In the genomic region with DNA sequence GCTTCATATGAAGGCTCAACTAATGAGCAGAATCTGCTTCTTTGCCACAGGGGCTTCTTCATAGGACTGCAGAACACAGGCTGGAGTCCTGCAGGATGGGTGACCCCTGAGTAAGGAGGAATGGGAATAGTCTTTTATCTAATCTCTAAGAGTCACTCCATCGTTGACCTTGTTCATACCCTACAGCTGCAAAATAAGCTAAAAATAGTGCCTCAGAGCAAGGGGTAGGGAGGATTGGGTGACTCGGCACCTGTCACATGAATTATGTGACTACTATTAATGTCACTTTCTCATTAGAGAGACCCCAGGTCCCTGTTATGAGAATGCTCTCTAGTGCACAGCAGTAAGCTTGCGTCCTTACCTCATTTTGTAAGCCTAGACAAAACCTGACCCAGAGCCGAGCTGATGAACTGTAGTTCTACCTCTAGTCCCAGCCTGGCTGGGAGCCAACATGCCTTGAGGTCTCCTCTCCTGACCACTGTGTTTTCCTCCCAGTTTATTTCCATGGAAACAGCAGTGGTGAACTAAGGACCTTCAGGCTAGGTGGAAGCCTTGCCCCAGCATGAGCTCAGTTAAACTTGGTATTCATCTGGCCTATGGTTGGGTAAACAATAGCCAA, we compare ENCODE assay signal across 11 mouse cellular contexts. TPM values are rescaled to one million over a fixed set of nuclear protein-coding genes. Genes with fewer than 3 reads are reported as not detected.
DNase-seq lines count a peak whose midpoint lies in the region; ATAC-seq and TF ChIP-seq lines count a peak whose summit lies in the region.
"Had no signal": no experiment of that assay in that cellular context is flagged by ENCODE, and none has a peak within 500 bp of the region (broad histone marks: within the 10 kb centered on the region; RNA-seq: fewer than 3 reads in every experiment).

No protein-coding gene starts in this region.

- H3K27ac ChIP-seq in cerebellum, adult 2 months (ENCODE audit: insufficient read depth, low read length) = no peak overlapping the region
- H3K27ac ChIP-seq in liver, embryonic 14.5 days = no peak overlapping the region
- no peak overlapping the region for H3K27ac ChIP-seq in liver, embryonic 11.5 days (ENCODE audit: low read depth, low read length)
- H3K27ac ChIP-seq in liver, embryonic 16.5 days (ENCODE audit: low read length) = no peak overlapping the region
- H3K27ac ChIP-seq: liver, embryonic 13.5 days had no signal

- no peak for TF ChIP-seq CTCF in cerebellum, adult 2 months (IDR thresholded peaks at IDR 0.05; ENCODE audit: borderline replicate concordance, insufficient read depth, low read depth, low read length)
- TF ChIP-seq CTCF in liver, embryonic 14.5 days (IDR thresholded peaks at IDR 0.05; ENCODE audit: low read depth) = no peak

- H3K4me2 ChIP-seq in liver, embryonic 14.5 days (ENCODE audit: low read depth) = no peak overlapping the region
- no peak overlapping the region for H3K4me2 ChIP-seq in liver, embryonic 11.5 days
- H3K4me2 ChIP-seq in liver, embryonic 16.5 days (ENCODE audit: low read depth, low read length) = no peak overlapping the region
- H3K4me2 ChIP-seq: liver, embryonic 13.5 days had no signal

- H3K4me1 ChIP-seq in cerebellum, adult 2 months (ENCODE audit: control insufficient read depth, insufficient read depth, low read length) = peaks cover 22% of the 10 kb centered on the region
- peaks cover 7 to 38% of the 10 kb centered on the region in 2 experiments; a peak in 3 of 4 replicates for H3K4me1 ChIP-seq in liver, embryonic 14.5 days (replicated peaks; ENCODE audit: control insufficient read depth in 2 of 2, insufficient read depth in 2 of 2, low read length in 1 of 2)
- peaks cover 33% of the 10 kb centered on the region for H3K4me1 ChIP-seq in liver, embryonic 11.5 days (replicated peaks; ENCODE audit: control insufficient read depth, insufficient read depth, low read length)
- peaks cover 22% of the 10 kb centered on the region for H3K4me1 ChIP-seq in liver, embryonic 16.5 days (ENCODE audit: control insufficient read depth, low read depth, low read length)

- H3K36me3 ChIP-seq in liver, embryonic 14.5 days (replicated peaks; ENCODE audit: control insufficient read depth, insufficient read depth, low read depth) = no peaks in the 10 kb centered on the region
- H3K36me3 ChIP-seq in liver, embryonic 11.5 days (ENCODE audit: control insufficient read depth, insufficient read depth, low read length) = no peaks in the 10 kb centered on the region
- H3K36me3 ChIP-seq in liver, embryonic 16.5 days (ENCODE audit: control insufficient read depth, insufficient read depth) = no peaks in the 10 kb centered on the region
- H3K36me3 ChIP-seq: liver, embryonic 13.5 days had no signal

- H3K9me3 ChIP-seq in liver, embryonic 14.5 days (ENCODE audit: control insufficient read depth, low read length) = no peaks in the 10 kb centered on the region
- no peaks in the 10 kb centered on the region for H3K9me3 ChIP-seq in liver, embryonic 11.5 days (ENCODE audit: control insufficient read depth, low read length)
- no peaks in the 10 kb centered on the region for H3K9me3 ChIP-seq in liver, embryonic 16.5 days (replicated peaks; ENCODE audit: control insufficient read depth, low read length)
- H3K9me3 ChIP-seq: liver, embryonic 13.5 days had no signal

- DNase-seq in cerebellum, postnatal 14 days = peak; percentile 38 to 44
- DNase-seq in cerebellum, adult 2 months = no peak
- peak; percentile 6 to 19 (median 17) for DNase-seq in liver, embryonic 14.5 days (ENCODE audit: low read depth in 3 of 3, low spot score in 3 of 3)
- DNase-seq in liver, embryonic 11.5 days (ENCODE audit: low spot score) = no peak
- peak; percentile 72 for DNase-seq in heart, postnatal 4 days
- DNase-seq in right cerebral cortex, adult 2 months (ENCODE audit: low spot score in 2 of 2) = no peak
- DNase-seq in thymus, postnatal 14 days = no peak
- DNase-seq: B cell, adult 2 months; gastrocnemius, postnatal 25 days; liver, embryonic 13.5 days had no signal

- no peak for TF ChIP-seq POLR2A in cerebellum, adult 2 months (IDR thresholded peaks at IDR 0.05; ENCODE audit: borderline replicate concordance, insufficient read depth, low read length)

- TF ChIP-seq EP300 in liver, embryonic 14.5 days (IDR thresholded peaks at IDR 0.05; ENCODE audit: low read depth) = no peak

- no peak overlapping the region for H3K4me3 ChIP-seq in cerebellum, adult 2 months (replicated peaks; ENCODE audit: insufficient read depth, low read depth, low read length)
- H3K4me3 ChIP-seq in liver, embryonic 14.5 days (ENCODE audit: insufficient read depth in 1 of 2, low read depth in 2 of 2, low read length in 2 of 2) = no peak overlapping the region
- H3K4me3 ChIP-seq in liver, embryonic 11.5 days (ENCODE audit: low read depth, low read length) = no peak overlapping the region
- no peak overlapping the region for H3K4me3 ChIP-seq in liver, embryonic 16.5 days (ENCODE audit: low read depth, low read length)
- H3K4me3 ChIP-seq: liver, embryonic 13.5 days had no signal

- no peak for ATAC-seq in liver, embryonic 14.5 days (ENCODE audit: insufficient read depth)
- ATAC-seq in liver, embryonic 11.5 days (replicated peaks; ENCODE audit: low FRiP score) = no peak
- peak; percentile 53 for ATAC-seq in liver, embryonic 16.5 days (ENCODE audit: low read depth)

- H3K27me3 ChIP-seq in cerebellum, adult 2 months (ENCODE audit: control insufficient read depth, insufficient read depth, low read length) = no peaks in the 10 kb centered on the region
- H3K27me3 ChIP-seq in liver, embryonic 14.5 days (ENCODE audit: control insufficient read depth, insufficient read depth, low read length) = no peaks in the 10 kb centered on the region
- no peaks in the 10 kb centered on the region for H3K27me3 ChIP-seq in liver, embryonic 11.5 days (replicated peaks; ENCODE audit: control insufficient read depth, insufficient read depth, low read length)
- H3K27me3 ChIP-seq in liver, embryonic 16.5 days (ENCODE audit: control insufficient read depth, insufficient read depth, low read depth, low read length) = no peaks in the 10 kb centered on the region
- H3K27me3 ChIP-seq: liver, embryonic 13.5 days had no signal

- H3K9ac ChIP-seq in liver, embryonic 14.5 days (replicated peaks) = no peak overlapping the region
- no peak overlapping the region for H3K9ac ChIP-seq in liver, embryonic 11.5 days (ENCODE audit: low read depth, low read length)
- no peak overlapping the region for H3K9ac ChIP-seq in liver, embryonic 16.5 days (ENCODE audit: low read depth, low read length)
- H3K9ac ChIP-seq: liver, embryonic 13.5 days had no signal

- WGBS in cerebellum, adult 2 months = 80% methylated on average over 4 of the region's 4 CpGs
- 37% methylated on average over 4 of the region's 4 CpGs for WGBS in liver, embryonic 14.5 days (ENCODE audit: insufficient replicate concordance)
- 47% methylated on average over 4 of the region's 4 CpGs for WGBS in liver, embryonic 11.5 days
- 38% methylated on average over 4 of the region's 4 CpGs for WGBS in liver, embryonic 16.5 days (ENCODE audit: insufficient replicate concordance)

RNA-seq across cellular contexts. Expression of gene Angptl2, which starts 37.8 kb away (rescaled TPM):
- 6.4 and 7.4 TPM in 2 replicates for polyA plus RNA-seq in cerebellum, adult 2 months (2012; rRNA removed)
- polyA plus RNA-seq in liver, embryonic 14.5 days (2012; rRNA removed) = 1.8 and 1.9 TPM in 2 replicates
- polyA plus RNA-seq in liver, embryonic 14.5 days (2014; fragmentation: Nextera tagmentation; extraction: Ambion mirVana) = 1.3 and 1.4 TPM in 2 replicates
- polyA plus RNA-seq in liver, embryonic 11.5 days (2014; fragmentation: Nextera tagmentation; extraction: Ambion mirVana) = 11.3 and 12.2 TPM in 2 replicates
- total RNA-seq in heart, postnatal 4 days (2021) = 100 to 1,000 TPM; 108 to 126 TPM
- 3.5 and 5.6 TPM in 2 replicates for polyA plus RNA-seq in liver, embryonic 16.5 days (2015; fragmentation: Nextera tagmentation; extraction: Ambion mirVana)

Comparison
In these comparisons a context has a peak if more than half of its experiments do, and no peak if none do; other contexts are left out.
1. DNase-seq: peak in cerebellum, postnatal 14 days (2 of 2), liver, embryonic 14.5 days (3 of 3) and heart, postnatal 4 days (single experiment); none in cerebellum, adult 2 months (0 of 2), liver, embryonic 11.5 days (single experiment), right cerebral cortex, adult 2 months (0 of 2) and thymus, postnatal 14 days (single experiment).